Comparison of ENCODE assay signal across 18 mouse cellular contexts in the genomic region with DNA sequence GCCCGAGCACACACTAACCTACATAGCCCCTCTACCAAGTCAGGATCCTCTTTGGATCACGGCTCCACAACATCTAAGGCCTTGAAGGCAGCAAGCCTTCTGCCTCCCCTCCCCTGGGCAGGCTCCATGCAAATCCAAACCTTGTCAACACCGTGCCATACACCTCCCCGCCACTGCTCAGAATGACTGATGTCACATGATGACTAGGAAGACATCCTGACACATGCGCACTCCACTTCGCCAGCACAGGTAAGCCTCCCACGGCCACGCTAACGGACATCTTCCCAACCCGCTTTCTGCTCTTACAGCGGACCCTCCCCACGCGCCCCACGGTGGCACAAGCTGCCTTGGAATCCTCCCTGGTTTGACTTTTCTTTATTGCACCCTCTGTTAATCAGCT.
"Had no signal": no experiment of that assay in that cellular context is flagged by ENCODE, and none has a peak within 500 bp of the region (broad histone marks: within the 10 kb centered on the region; RNA-seq: fewer than 3 reads in every experiment).

No protein-coding gene starts in this region.

- H3K4me3 ChIP-seq: limb, embryonic 15.5 days; liver, embryonic 12.5 days; megakaryocyte, embryonic 14.5 days; neural tube, embryonic 13.5 days had no signal

- H3K4me1 ChIP-seq: limb, embryonic 15.5 days; neural tube, embryonic 13.5 days had no signal

- H3K9ac ChIP-seq: limb, embryonic 15.5 days; liver, embryonic 12.5 days; lung, embryonic 14.5 days; neural tube, embryonic 13.5 days had no signal

- H3K27me3 ChIP-seq: limb, embryonic 15.5 days; liver, embryonic 12.5 days; megakaryocyte, embryonic 14.5 days; neural tube, embryonic 13.5 days had no signal

- H3K4me2 ChIP-seq: limb, embryonic 15.5 days; liver, embryonic 12.5 days; lung, embryonic 14.5 days; neural tube, embryonic 13.5 days had no signal

- H3K9me3 ChIP-seq: limb, embryonic 15.5 days; neural tube, embryonic 13.5 days had no signal

- DNase-seq: kidney, adult 9 months; kidney, postnatal 36 days; layer of hippocampus, adult 9-11 months; layer of hippocampus, postnatal 36 days; lung, embryonic 14.5 days; lung, postnatal 14 days; retina, postnatal 1 day; right cerebral cortex, postnatal 4 days; spleen, adult 18-20 months; thymus, adult 18-20 months; thymus, postnatal 14 days had no signal

- H3K27ac ChIP-seq: kidney, postnatal 0 days; limb, embryonic 15.5 days; liver, embryonic 12.5 days; macrophage; neural tube, embryonic 13.5 days had no signal

- ATAC-seq: liver, embryonic 12.5 days; midbrain, embryonic 16.5 days had no signal
